Mouse (Mus musculus) hindbrain, embryonic 16.5 days (tissue): ENCODE results near the gene Fars2. TPM values are rescaled to one million over a fixed set of nuclear protein-coding genes. Genes with fewer than 3 reads are reported as not detected.

Experiments
- ATAC-seq: fragments of 200-750 bp; cut with Nextera tagmentation; 2 replicates; pipeline ENCODE4 v1.8.0; 2017; ENCODE audit warnings: moderate TSS enrichment, moderate library complexity
- H3K27ac ChIP-seq: fragments of 300-500 bp; sonication (generic); 2 replicates; pipeline ENCODE4 v1.5.1; 2014; ENCODE audit warnings: low read depth, mild to moderate bottlenecking, control low read depth, low read length, moderate library complexity
- H3K27me3 ChIP-seq: fragments of 300-500 bp; sonication (generic); replicated peaks from 2 replicates; pipeline ENCODE4 v1.6.1; 2014; ENCODE audit warnings: low read length; ENCODE audit not compliant: control insufficient read depth, insufficient read depth
- H3K36me3 ChIP-seq: fragments of 300-500 bp; sonication (generic); 2 replicates; pipeline ENCODE4 v1.6.1; 2014; ENCODE audit warnings: mild to moderate bottlenecking, low read length, moderate library complexity, mixed read lengths; ENCODE audit not compliant: control insufficient read depth, insufficient read depth
- H3K4me1 ChIP-seq: fragments of 300-500 bp; sonication (generic); 2 replicates; pipeline ENCODE4 v1.6.1; 2014; ENCODE audit warnings: low read depth, low read length; ENCODE audit not compliant: control insufficient read depth, insufficient read depth
- H3K4me2 ChIP-seq: fragments of 300-500 bp; sonication (generic); 2 replicates; pipeline ENCODE4 v1.6.1; 2014; ENCODE audit warnings: mild to moderate bottlenecking, low read length, control low read depth, moderate library complexity
- H3K4me3 ChIP-seq: fragments of 300-500 bp; sonication (generic); 2 replicates; pipeline ENCODE4 v1.5.1; 2014; ENCODE audit warnings: mild to moderate bottlenecking, low read length, control low read depth, moderate library complexity
- H3K9ac ChIP-seq: fragments of 300-500 bp; sonication (generic); 2 replicates; pipeline ENCODE4 v1.6.1; 2014; ENCODE audit warnings: low read depth, mild to moderate bottlenecking, control low read depth, low read length, moderate library complexity
- H3K9me3 ChIP-seq: fragments of 300-500 bp; sonication (generic); 2 replicates; pipeline ENCODE4 v1.6.1; 2014; ENCODE audit warnings: mild to moderate bottlenecking, low read length, moderate library complexity; ENCODE audit not compliant: control insufficient read depth
- WGBS: fragments of 180-500 bp; shearing (Covaris S2); extraction: QIAGEN DNeasy Blood & Tissue Kit; methylation state at CpG from one replicate; pipeline ENCODE4 v1.1.7; 2014; 5-methylcytosine and 5-hydroxymethylcytosine counted together
- polyA plus RNA-seq: library from polyadenylated mRNA; unstranded; fragments of >200 nt; fragmentation: Nextera tagmentation; extraction: Ambion mirVana; gene quantifications from 2 replicates; pipeline ENCODE4 v1.2.1, GENCODE M21; 2015

Gene Fars2
- polyA plus RNA-seq, 1 experiment from 2014 or later, result 29.2 TPM

GRCm38 (mm10) chr13:36284097-36284496, 166.9 kb downstream of the Fars2 start:
- H3K9ac ChIP-seq, result no peak overlapping the region
- H3K4me1 ChIP-seq, result peaks cover 14% of the 10 kb centered on the region
- no peak for ATAC-seq
- no peak overlapping the region for H3K27ac ChIP-seq
- H3K27me3 ChIP-seq, result no peaks in the 10 kb centered on the region
- no peaks in the 10 kb centered on the region for H3K9me3 ChIP-seq
- WGBS, result 8% methylated on average over 1 of the region's 1 CpGs
- no peaks in the 10 kb centered on the region for H3K36me3 ChIP-seq
- H3K4me3 ChIP-seq, result no peak overlapping the region
- no peak overlapping the region for H3K4me2 ChIP-seq

GRCm38 (mm10) chr13:36285235-36285634, 168.0 kb downstream of the Fars2 start:
- WGBS, result 96% methylated on average over 2 of the region's 2 CpGs
- Histone ChIP-seq H3K27ac (no peak overlapping the region), H3K9ac (no peak overlapping the region), H3K4me2 (no peak overlapping the region), H3K4me3 (no peak overlapping the region), H3K36me3 (no peaks in the 10 kb centered on the region), H3K9me3 (no peaks in the 10 kb centered on the region), H3K4me1 (peaks cover 14% of the 10 kb centered on the region), H3K27me3 (0 out of 2 replicates have a peak, but pooled peaks cover 3% of the 10 kb centered on the region)
- ATAC-seq, result no peak

GRCm38 (mm10) chr13:36293511-36293910, 176.3 kb downstream of the Fars2 start:
- 38% methylated on average over 3 of the region's 3 CpGs for WGBS
- no peaks in the 10 kb centered on the region for H3K9me3 ChIP-seq
- peaks cover 18% of the 10 kb centered on the region for H3K4me1 ChIP-seq
- H3K27ac ChIP-seq, result peak overlapping the region; percentile 39; the same call in 1 of the 2 replicates
- H3K9ac ChIP-seq, result no peak overlapping the region
- H3K4me2 ChIP-seq, result no peak overlapping the region
- H3K36me3 ChIP-seq, result no peaks in the 10 kb centered on the region
- ATAC-seq, result peak; percentile 68
- 0 out of 2 replicates have a peak, but pooled peaks cover 3% of the 10 kb centered on the region for H3K27me3 ChIP-seq
- H3K4me3 ChIP-seq, result no peak overlapping the region

GRCm38 (mm10) chr13:36294503-36294902, 177.3 kb downstream of the Fars2 start:
- no peak overlapping the region for H3K4me3 ChIP-seq
- H3K9me3 ChIP-seq, result no peaks in the 10 kb centered on the region
- no peak overlapping the region for H3K4me2 ChIP-seq
- no peaks in the 10 kb centered on the region for H3K36me3 ChIP-seq
- H3K4me1 ChIP-seq, result peaks cover 21% of the 10 kb centered on the region
- no peak overlapping the region; the same call in 1 of the 2 replicates for H3K9ac ChIP-seq
- H3K27me3 ChIP-seq, result 0 out of 2 replicates have a peak, but pooled peaks cover 1% of the 10 kb centered on the region
- no peak overlapping the region; the same call in 1 of the 2 replicates for H3K27ac ChIP-seq
- no peak for ATAC-seq
- WGBS, result 69% methylated on average over 5 of the region's 5 CpGs

GRCm38 (mm10) chr13:36295848-36296247, 178.6 kb downstream of the Fars2 start:
- H3K4me3 ChIP-seq, result no peak overlapping the region
- no peaks in the 10 kb centered on the region for H3K36me3 ChIP-seq
- H3K4me1 ChIP-seq, result peaks cover 21% of the 10 kb centered on the region
- no peak overlapping the region for H3K9ac ChIP-seq
- WGBS, result 25% methylated on average over 6 of the region's 6 CpGs
- H3K4me2 ChIP-seq, result peak overlapping the region; percentile 17
- peak; percentile 59 for ATAC-seq
- no peaks in the 10 kb centered on the region for H3K9me3 ChIP-seq
- H3K27me3 ChIP-seq, result no peaks in the 10 kb centered on the region
- no peak overlapping the region for H3K27ac ChIP-seq

- no peak overlapping the region for H3K27ac ChIP-seq
- no peak for ATAC-seq
- WGBS, result 75% methylated on average over 4 of the region's 4 CpGs
Observed at GRCm38 (mm10) chr13:36296574-36296973, 179.4 kb downstream of the Fars2 start.

GRCm38 (mm10) chr13:36297950-36298781, 181.0 kb downstream of the Fars2 start:
- Histone ChIP-seq H3K4me1 (peaks cover 21% of the 10 kb centered on the region), H3K4me2 (no peak overlapping the region), H3K4me3 (no peak overlapping the region), H3K9ac (no peak overlapping the region), H3K27ac (peak overlapping the region; percentile 34; the same call in 1 of the 2 replicates), H3K27me3 (no peaks in the 10 kb centered on the region), H3K9me3 (no peaks in the 10 kb centered on the region), H3K36me3 (no peaks in the 10 kb centered on the region)
- WGBS, result 50% methylated on average over 3 of the region's 3 CpGs
- peak; percentile 80 for ATAC-seq

More at GRCm38 (mm10) chr13:36296574-36296973, 179.4 kb downstream of the Fars2 start:
- H3K4me2 ChIP-seq, result no peak overlapping the region
- no peaks in the 10 kb centered on the region for H3K9me3 ChIP-seq
- peaks cover 21% of the 10 kb centered on the region for H3K4me1 ChIP-seq
- H3K36me3 ChIP-seq, result no peaks in the 10 kb centered on the region
- H3K9ac ChIP-seq, result no peak overlapping the region
- H3K4me3 ChIP-seq, result no peak overlapping the region
- no peaks in the 10 kb centered on the region for H3K27me3 ChIP-seq

GRCm38 (mm10) chr13:36298782-36299031, 181.5 kb downstream of the Fars2 start:
- H3K4me1 ChIP-seq, result peaks cover 17% of the 10 kb centered on the region
- H3K4me3 ChIP-seq, result no peak overlapping the region
- ATAC-seq, result no peak
- H3K36me3 ChIP-seq, result no peaks in the 10 kb centered on the region
- no peak overlapping the region for H3K4me2 ChIP-seq
- H3K9me3 ChIP-seq, result no peaks in the 10 kb centered on the region
- no peak overlapping the region for H3K9ac ChIP-seq
- no peak overlapping the region for H3K27ac ChIP-seq
- H3K27me3 ChIP-seq, result no peaks in the 10 kb centered on the region

GRCm38 (mm10) chr13:36302770-36303169, 185.6 kb downstream of the Fars2 start:
- Histone ChIP-seq H3K9me3 (no peaks in the 10 kb centered on the region), H3K27me3 (no peaks in the 10 kb centered on the region), H3K4me1 (peaks cover 3% of the 10 kb centered on the region; the same call in 1 of the 2 replicates), H3K9ac (no peak overlapping the region), H3K4me3 (no peak overlapping the region), H3K36me3 (no peaks in the 10 kb centered on the region), H3K27ac (no peak overlapping the region), H3K4me2 (no peak overlapping the region)
- no peak for ATAC-seq
- WGBS, result 73% methylated on average over 3 of the region's 3 CpGs
